Mouse (Mus musculus) C2C12 (cell line): ENCODE results near the gene Gdf3. TPM values are rescaled to one million over a fixed set of nuclear protein-coding genes. Genes with fewer than 3 reads are reported as not detected.

Experiments
- H3K27me3 ChIP-seq: one replicate; pipeline ENCODE4 v1.6.1; 2011; ENCODE audit not compliant: control insufficient read depth, insufficient read depth, insufficient read length
- H3K36me3 ChIP-seq: one replicate; pipeline ENCODE4 v1.6.1; 2011; ENCODE audit not compliant: control insufficient read depth, insufficient read depth
- H3K4me3 ChIP-seq: one replicate; pipeline ENCODE4 v1.5.1; 2011; ENCODE audit warnings: mild to moderate bottlenecking, control low read depth; ENCODE audit not compliant: poor library complexity, insufficient read depth, severe bottlenecking
- H3K79me2 ChIP-seq: one replicate; pipeline ENCODE4 v1.6.1; 2011; ENCODE audit not compliant: control insufficient read depth, insufficient read depth
- H3K79me3 ChIP-seq: one replicate; pipeline ENCODE4 v1.6.1; 2011; ENCODE audit warnings: low read depth, control low read depth
- H3ac ChIP-seq: one replicate; pipeline ENCODE3; 2011; ENCODE audit warnings: low read depth; ENCODE audit not compliant: control insufficient read depth, insufficient read length
- CEBPB ChIP-seq: IDR thresholded peaks from one replicate; pipeline ENCODE4 v1.6.1; 2011; ENCODE audit warnings: low read depth, mild to moderate bottlenecking, control low read depth, moderate library complexity
- CTCF ChIP-seq: IDR thresholded peaks from one replicate; pipeline ENCODE4 v1.5.1; 2011; ENCODE audit not compliant: control insufficient read depth, insufficient read depth, insufficient read length
- FOSL1 ChIP-seq: IDR thresholded peaks from one replicate; pipeline ENCODE4 v1.8.0; 2011; ENCODE audit warnings: mild to moderate bottlenecking, low read length; ENCODE audit not compliant: poor library complexity, insufficient read depth, severe bottlenecking
- MAX ChIP-seq: IDR thresholded peaks from one replicate; pipeline ENCODE4 v1.6.1; 2011; ENCODE audit warnings: mild to moderate bottlenecking, control low read depth
- MYOD1 ChIP-seq: IDR thresholded peaks from one replicate; pipeline ENCODE4 v1.6.1; 2011; ENCODE audit warnings: low read depth; ENCODE audit not compliant: control insufficient read depth, insufficient read length
- MYOG ChIP-seq: IDR thresholded peaks from one replicate; pipeline ENCODE4 v1.6.1; 2011; ENCODE audit not compliant: control insufficient read depth, insufficient read length; ENCODE audit errors: extremely low read depth
- USF1 ChIP-seq: IDR thresholded peaks from one replicate; pipeline ENCODE4 v1.6.1; 2011; ENCODE audit warnings: low read depth, mild to moderate bottlenecking, control low read depth, moderate library complexity
- polyA plus RNA-seq: library from polyadenylated mRNA; unstranded; fragments of >200 nt; fragmentation: generic; extraction: Trizol; gene quantifications from one replicate; pipeline ENCODE4 v1.2.1, GENCODE M21; 2012; ENCODE audit warnings: missing spikeins

Gene Gdf3
- polyA plus RNA-seq, 1 experiment = not detected

DNA sequence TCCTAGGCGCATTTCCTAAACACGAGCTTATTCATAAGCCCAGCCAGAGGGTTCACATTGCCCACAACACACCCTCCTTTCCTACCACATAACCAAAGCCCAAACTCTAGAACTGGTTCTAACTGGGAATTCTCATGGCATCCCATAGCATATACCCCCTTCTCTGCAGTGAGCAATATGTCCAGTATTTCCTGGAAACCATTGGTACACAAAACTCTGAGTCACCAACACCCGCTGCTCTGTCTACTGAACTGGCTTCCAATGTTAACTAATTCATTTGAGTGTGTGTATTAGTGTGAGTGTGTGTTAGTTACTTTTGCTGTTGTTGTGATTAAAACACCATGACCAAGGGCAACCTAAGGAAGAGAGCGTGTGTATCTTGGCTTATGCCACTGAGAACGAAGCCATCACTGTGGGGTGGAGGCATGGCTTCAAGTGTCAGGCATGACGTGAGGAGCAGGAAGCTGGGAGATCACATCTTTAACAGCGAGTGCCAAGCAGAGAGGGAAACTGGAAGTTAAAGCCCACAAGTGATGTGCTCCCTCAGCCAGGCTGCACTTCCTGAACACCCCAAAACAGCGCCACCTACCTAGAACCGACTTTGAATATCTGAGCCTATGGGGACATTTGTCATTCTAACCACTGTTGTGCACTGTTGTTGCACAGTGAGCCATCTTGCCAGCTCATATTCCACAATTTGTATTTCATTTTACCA lies 44.7 kb downstream of the Gdf3 start:
- H3K27me3 ChIP-seq = no peaks in the 10 kb centered on the region
- no peak overlapping the region for H3K4me3 ChIP-seq
- H3K79me3 ChIP-seq = no peaks in the 10 kb centered on the region
- H3K36me3 ChIP-seq = no peaks in the 10 kb centered on the region
- TF ChIP-seq CTCF = no peak
- TF ChIP-seq MYOG = no peak
- no peak for TF ChIP-seq USF1
- H3K79me2 ChIP-seq = no peaks in the 10 kb centered on the region
- no peak overlapping the region for H3ac ChIP-seq

- no peak overlapping the region for H3K4me3 ChIP-seq
- H3K79me3 ChIP-seq = no peaks in the 10 kb centered on the region
- no peaks in the 10 kb centered on the region for H3K36me3 ChIP-seq
- no peaks in the 10 kb centered on the region for H3K79me2 ChIP-seq
- no peaks in the 10 kb centered on the region for H3K27me3 ChIP-seq
- no peak overlapping the region for H3ac ChIP-seq
- TF ChIP-seq MYOG (no peak), MAX (no peak), CEBPB (peak; percentile 67), USF1 (no peak), MYOD1 (no peak), FOSL1 (no peak), CTCF (peak; percentile 42)
These were observed 47.4 kb downstream of the Gdf3 start for GRCm38 (mm10) chr6:122562463-122562862.

- no peak for TF ChIP-seq CEBPB
- TF ChIP-seq MYOD1 = no peak
- no peaks in the 10 kb centered on the region for H3K79me2 ChIP-seq
- H3K27me3 ChIP-seq = no peaks in the 10 kb centered on the region
- H3ac ChIP-seq = no peak overlapping the region
- no peak overlapping the region for H3K4me3 ChIP-seq
- H3K79me3 ChIP-seq = no peaks in the 10 kb centered on the region
- H3K36me3 ChIP-seq = no peaks in the 10 kb centered on the region
These were observed 48.9 kb downstream of the Gdf3 start for GRCm38 (mm10) chr6:122561005-122561404.

- no peak overlapping the region for H3ac ChIP-seq
- TF ChIP-seq CEBPB (no peak), MAX (no peak), FOSL1 (no peak), CTCF (peak; percentile 30)
- H3K27me3 ChIP-seq = no peaks in the 10 kb centered on the region
- H3K79me3 ChIP-seq = no peaks in the 10 kb centered on the region
- no peaks in the 10 kb centered on the region for H3K36me3 ChIP-seq
- H3K79me2 ChIP-seq = no peaks in the 10 kb centered on the region
- no peak overlapping the region for H3K4me3 ChIP-seq
These were observed 49.5 kb downstream of the Gdf3 start for GRCm38 (mm10) chr6:122560427-122560826.

DNA sequence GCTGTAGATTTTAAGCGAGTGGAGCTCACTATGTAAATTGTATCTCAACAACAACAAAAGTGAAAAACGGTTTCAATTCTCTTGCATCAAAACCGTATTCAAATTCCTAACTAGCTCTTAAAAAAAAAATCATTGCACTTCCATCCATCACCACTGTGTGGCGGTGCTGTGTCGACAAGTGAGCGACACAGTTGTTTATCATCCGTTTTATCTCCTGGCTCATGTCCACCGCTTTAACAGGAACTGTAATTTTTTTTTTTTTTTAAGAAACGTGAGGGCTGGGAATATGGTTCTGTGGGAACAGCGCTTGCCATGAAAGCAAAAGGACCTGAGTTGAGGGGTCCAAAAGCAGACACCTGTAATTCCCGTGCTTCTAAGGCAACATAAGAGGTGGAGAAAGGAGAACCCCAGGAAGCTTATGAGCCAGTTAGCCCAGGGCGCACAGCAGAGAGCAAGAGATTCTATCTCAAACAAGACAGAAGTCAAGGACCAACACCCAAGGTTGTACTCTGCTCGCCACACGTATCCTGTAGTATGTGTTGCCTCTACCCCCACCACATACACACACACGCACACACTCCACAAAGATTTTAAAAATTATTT lies 52.8 kb downstream of the Gdf3 start:
- Histone ChIP-seq H3K79me2 (no peaks in the 10 kb centered on the region), H3K36me3 (no peaks in the 10 kb centered on the region), H3ac (no peak overlapping the region), H3K79me3 (no peaks in the 10 kb centered on the region), H3K4me3 (no peak overlapping the region), H3K27me3 (no peaks in the 10 kb centered on the region)
- no peak for TF ChIP-seq USF1
- TF ChIP-seq MAX = no peak
- TF ChIP-seq CTCF = peak; percentile 6
- TF ChIP-seq MYOG = no peak
- no peak for TF ChIP-seq MYOD1
- no peak for TF ChIP-seq FOSL1
- no peak for TF ChIP-seq CEBPB

Other genes with a start within 250 kb of the Gdf3 start
- gene Rimklb, start 111.3 kb downstream of the Gdf3 start, polyA plus RNA-seq = not detected
- 0.26 TPM for gene Mfap5, start 104.2 kb downstream of the Gdf3 start, polyA plus RNA-seq
- gene Aicda, start 56.3 kb downstream of the Gdf3 start, polyA plus RNA-seq = not detected
- gene Apobec1, start 7.6 kb downstream of the Gdf3 start, polyA plus RNA-seq = 1.1 TPM
- not detected for gene Dppa3, start 16.3 kb upstream of the Gdf3 start, polyA plus RNA-seq
- 0.27 TPM for gene Nanog, start 97.4 kb upstream of the Gdf3 start, polyA plus RNA-seq
- 0.66 TPM for gene Slc2a3, start 191.6 kb upstream of the Gdf3 start, polyA plus RNA-seq
- gene Foxj2, start 209.8 kb upstream of the Gdf3 start, polyA plus RNA-seq = 6.5 TPM
- 0.91 TPM for gene C3ar1, start 246.1 kb upstream of the Gdf3 start, polyA plus RNA-seq